Mouse (Mus musculus): ENCODE data around the gene Parp6. TPM values are rescaled to one million over a fixed set of nuclear protein-coding genes. Genes with fewer than 3 reads are reported as not detected.

Gene Parp6
- total RNA-seq (2021): 29.7 and 35.8 TPM in 2 replicates
- long read RNA-seq, partial matches to known transcripts: 6 of 17 reads
- long read RNA-seq, other reads (novel, unspliced or antisense): 6 of 17 reads

DNA sequence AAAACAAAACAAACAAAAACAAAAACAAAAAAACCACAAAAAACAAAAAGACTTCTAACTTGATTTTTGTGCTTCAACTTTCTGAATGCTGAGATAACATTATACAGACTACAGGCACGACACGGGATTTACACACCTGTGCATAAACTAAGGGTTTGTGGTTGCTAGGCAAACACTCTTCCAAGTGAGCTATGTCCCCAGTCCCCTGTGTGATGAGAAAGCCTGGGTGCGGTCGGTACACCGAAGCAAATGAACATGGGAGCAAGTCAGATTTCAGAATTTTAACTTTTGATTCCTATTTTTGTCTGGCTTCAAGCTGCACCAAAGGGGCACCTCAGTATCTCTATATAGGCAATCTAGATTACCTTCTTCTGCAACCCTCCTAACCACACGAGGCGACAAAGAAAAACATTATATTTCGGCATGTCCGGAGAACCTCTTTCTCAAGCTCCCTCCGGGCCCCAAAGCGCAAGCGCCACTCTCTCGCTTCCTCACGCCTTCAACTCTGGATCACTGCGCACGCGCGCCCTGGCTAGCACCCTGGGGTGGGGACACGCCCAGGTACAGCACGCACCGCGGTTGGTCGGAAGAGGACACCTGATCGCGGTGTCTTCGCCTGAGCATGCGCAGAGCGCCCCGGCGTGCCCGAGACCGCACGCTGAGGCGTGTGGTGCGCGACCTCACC lies at the start of gene Parp6:
Gene Parp6, plus strand, starts transcription at position 663 of the 685 bp plus-strand sequence.
- DNase-seq: peak; percentile 100

DNA sequence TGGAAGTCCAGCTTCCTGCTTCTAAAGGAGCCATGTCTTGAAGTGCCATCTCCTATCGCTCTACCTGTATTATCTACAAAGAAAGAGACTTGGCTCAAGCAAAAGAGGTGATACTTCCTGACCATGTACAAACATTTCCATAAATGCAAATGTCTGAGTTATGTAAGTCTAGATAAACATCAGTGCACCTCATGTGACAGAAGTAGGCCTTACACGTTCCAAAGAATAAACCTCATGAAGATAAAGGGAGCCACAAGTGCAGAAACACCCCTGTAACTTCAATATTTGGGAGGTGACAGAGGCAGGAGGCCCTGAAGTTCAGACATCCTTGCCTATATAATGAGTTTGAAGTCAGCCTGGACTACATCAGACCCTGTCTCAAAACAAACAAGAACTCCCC lies 45.2 kb upstream of the Parp6 start:
- no peak for DNase-seq

DNA sequence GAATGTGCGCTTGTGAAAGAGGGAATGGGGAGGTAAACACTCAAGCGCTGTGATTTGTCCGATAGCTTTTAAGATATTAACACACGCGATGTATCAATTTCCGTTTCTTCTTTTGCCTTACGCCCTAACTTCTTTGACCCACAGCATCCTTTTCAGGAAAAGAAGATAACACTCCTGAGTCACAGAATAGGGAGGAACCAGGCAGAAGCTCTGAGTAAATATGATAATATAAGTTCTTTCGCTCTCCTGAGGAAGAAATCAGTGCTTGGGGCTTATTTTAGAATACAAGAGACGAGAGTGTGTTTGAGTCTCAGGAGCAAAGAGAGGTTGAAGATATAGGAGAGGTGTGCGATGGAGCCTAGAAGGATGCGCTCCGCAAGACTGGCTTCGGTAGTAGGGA lies 39.7 kb upstream of the Parp6 start:
- DNase-seq: no peak

DNA sequence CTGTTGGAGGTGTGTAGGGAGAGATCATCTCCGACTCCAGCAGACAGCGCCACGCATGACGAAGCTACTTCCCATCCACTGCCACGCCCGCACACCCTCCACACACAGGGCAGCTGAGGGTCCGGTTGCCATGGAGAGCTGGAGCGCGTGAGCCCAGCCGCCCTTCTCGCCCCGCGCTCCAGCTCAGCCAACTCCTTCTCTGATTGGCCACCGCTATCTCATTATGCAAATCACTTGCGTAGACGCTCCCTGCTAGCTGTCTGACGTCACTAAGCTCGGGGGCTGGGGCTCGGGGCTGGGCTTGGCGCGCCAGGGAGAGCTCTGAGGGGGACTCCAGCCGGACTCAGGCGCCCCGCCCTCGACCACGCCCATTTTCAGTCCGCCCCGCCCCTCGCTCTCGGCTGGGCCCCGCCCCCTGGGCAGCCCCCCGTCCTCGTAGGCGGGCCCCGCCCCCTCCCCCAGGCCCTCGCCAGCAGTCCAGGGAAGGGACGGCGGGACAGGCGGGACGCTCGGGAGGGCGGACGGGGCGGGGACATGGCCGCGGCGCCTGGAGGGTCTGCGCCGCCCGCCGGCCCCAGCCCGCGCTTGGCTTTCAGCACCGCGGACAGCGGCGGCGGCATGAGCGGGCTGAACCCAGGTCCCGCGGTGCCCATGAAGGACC lies 39.1 kb upstream of the Parp6 start, which contains the start of gene Celf6:
Gene Celf6, plus strand, starts transcription at position 74 of the 661 bp plus-strand sequence.
- peak; percentile 90 for DNase-seq

DNA sequence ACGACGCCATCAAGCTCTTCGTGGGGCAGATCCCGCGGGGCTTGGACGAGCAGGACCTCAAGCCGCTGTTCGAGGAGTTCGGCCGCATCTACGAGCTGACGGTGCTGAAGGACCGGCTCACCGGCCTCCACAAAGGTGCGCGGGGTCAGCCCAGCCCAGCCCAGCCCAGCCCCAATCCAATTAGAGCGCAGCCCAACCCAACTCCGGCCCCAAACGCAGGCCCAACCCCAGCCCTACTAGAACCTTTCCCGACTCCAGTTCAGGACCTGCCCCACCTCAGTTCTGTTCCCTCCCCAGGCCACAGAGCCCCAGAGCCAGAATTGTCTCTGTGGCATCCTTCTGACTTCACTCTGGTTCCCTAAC lies 38.6 kb upstream of the Parp6 start:
- no peak for DNase-seq

DNA sequence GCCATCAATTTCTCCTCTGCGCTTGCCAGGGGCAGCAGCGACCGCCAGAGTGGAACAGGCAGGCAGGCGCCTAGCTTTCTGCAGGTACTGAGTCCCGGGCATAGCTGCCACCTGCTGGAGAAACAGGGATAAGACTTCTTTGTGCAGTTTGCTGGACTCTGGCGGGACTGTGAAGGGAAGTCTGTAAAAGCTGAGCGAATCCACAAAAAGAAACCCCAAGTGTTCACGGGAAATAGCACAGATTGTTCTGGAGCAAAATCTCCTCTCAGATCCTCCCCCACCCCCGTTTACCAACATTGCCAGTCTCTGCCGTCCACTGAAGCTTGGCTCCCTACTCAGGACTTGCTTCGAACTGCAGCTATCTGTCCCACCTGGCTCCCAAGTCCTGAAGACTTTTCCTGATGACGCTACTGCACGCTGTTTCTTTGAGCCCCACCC lies 32.2 kb upstream of the Parp6 start:
- DNase-seq: peak; percentile 65

DNA sequence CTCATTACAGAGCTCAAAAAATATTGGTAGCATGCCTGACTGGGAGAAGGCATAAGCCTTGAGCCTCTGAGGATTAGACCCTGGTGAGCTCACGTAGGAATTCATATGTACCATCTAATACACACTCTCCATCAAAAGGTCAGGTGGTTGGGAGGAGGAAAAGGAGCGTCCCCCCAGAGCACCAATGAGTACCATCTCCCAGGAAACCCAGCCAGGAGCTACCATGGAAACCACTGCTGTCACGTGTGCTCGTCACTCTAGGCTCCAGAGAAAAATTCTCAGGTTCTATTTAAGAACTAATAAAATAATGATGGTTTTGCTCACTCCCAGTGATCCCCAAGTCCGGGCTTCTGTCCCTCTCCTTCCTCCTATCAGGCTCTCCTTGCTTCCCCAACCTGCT lies 28.8 kb upstream of the Parp6 start:
- DNase-seq: no peak

DNA sequence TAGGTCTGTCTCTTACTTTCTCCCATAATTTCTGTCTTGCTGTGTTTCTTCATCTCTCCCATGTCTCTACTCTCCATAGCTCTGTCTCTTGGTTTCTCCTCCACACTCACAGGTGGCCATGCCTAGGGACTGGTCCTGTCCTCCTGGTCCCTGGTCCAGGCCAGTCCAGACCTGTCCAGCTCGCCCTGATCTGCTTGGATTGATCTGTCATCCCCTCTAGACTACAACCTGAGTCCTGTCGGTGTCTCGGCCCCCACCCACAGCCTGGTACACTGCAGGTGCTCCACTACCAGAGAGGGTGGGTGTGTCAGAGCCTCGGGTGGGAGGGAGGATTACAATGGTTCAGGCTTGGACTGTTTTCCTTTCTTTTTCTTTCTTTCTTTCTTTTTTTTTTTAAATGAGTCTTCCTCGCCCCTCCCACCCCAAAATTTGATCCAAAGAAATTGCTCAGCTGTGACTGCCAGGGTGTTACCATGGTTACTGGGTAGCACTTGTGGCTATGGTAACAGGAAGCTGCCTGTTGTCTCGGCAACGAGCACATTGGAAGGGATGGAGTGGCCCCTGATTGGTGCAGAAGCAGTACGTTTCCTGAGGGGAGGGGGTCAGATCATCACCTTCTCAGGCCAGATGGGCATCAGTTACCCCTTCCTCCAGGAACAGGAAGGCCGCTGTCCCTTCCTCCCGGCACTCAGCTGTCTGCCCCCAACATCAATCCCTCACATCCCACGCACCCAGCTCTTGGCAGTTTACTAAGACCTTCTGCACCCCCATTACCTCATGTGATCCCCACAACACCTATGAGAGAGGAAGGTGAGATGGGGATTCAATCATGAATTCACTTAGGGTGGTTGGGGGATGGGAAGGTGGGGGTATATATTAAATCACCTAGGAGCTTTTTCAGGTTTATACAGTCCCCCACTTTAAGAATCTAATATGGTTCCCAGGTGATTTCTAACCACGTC lies 28.1 kb upstream of the Parp6 start:
- no peak for DNase-seq

DNA sequence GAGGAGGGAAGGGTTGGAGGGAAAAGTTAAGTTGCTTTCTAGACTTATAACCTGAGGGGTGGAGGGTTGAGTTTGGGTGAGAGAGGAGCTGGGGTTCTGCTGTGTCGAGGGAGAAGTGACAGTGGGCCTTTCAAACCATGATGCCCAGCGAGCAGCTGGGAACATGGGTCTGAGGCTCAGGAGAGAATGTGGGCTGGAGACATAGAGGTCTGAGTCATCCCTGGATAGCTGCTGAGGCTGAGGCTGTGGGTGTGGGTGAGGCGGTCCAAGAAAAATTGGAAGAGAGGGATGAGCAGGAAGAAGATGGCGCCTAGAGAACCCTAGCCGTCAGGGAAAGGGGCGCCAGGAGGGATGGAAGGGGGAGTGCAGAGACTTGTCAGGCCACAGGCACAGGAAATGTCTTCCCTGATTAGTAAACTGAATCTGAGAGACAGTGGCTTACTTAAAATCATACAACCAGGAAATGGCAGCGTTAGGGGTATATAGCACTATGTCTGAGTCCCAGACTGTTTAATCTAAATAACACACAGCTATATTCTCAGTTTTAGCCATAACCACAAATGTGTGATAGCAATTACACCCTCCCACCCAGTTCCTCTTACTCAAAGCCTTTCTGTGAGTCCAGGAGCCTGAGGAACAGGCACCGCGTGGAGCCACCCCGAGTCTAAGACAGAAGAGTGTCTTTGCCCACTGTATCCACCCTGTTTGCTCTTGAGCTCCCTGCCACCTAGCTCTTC lies 27.2 kb upstream of the Parp6 start:
- no peak for DNase-seq

DNA sequence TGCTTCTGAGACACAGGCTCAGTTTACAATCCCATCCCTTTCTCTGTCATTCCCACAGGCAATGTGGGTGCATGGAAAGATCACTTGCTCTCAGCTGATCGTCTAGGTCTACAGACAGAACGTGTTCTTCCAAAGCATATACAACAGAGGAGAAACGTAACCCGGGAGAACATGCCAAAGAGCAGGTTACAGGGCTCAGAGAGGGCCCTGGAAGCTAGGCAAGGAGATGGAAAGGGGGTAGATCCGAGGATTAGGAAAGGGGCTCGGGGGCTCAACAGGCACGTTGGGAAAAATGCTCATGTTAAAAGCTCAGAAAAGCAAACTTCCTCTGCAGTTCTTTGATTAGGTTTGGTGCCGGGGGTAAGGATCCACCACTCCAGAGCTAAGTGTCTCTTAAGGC lies 15.4 kb upstream of the Parp6 start:
- DNase-seq: no peak

DNA sequence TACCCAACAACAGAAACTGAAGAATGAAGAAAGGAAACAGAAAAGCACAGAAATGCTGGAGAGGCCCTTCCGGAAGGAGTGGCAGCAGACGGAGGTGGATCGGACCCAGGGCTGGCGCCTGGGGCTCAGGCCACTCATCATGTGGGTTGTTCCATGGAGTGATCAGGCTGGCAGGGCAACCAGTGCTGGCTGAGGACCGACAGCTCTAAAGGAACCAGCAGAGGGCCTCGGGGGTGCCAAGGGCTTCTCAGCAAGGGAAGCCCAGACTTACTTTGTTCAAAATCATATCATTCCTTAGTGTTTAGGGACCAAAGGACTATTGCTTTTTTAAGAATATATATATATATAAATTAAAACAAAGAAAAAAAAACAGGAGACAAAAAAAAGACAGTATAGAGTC lies 11.1 kb upstream of the Parp6 start:
- DNase-seq: no peak

DNA sequence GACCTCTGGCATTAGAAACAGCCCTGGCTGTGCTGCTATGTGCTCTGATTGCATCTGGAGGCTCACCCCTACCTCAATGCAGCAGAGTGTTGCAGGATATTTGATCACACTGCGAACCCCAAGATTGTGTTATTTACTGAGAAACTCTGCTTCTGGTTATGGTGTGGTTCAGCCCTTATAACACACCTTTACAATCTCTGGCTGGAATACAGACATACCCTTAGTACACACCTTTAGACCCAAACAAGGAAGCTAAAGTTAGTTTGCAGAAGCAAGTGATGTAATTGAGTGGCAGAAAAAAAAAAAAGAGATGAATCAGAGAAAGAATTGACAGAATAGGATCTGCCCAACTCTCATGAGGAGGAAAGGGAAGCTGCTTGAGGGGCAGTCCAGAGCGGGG lies 6.1 kb upstream of the Parp6 start:
- DNase-seq: no peak

DNA sequence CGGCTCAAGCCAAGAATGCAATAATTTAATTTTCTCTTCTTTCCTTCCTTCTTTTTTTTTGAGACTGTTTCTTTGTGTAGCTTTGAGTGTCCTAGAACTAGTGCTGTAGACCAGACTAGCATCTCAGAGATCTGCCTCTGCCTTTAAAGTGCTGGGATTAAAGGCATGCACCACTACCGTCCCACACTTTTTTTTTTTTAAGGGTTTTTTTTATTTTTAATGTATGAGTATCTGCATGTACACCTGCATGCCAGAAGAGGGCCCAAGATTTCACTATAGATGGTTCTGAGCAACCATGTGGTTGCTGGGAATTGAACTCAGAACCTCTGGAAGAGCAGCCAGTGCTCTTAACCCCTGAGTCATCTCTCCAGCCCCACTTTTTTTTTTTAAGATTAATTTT lies 1.3 kb upstream of the Parp6 start:
- DNase-seq: no peak

DNA sequence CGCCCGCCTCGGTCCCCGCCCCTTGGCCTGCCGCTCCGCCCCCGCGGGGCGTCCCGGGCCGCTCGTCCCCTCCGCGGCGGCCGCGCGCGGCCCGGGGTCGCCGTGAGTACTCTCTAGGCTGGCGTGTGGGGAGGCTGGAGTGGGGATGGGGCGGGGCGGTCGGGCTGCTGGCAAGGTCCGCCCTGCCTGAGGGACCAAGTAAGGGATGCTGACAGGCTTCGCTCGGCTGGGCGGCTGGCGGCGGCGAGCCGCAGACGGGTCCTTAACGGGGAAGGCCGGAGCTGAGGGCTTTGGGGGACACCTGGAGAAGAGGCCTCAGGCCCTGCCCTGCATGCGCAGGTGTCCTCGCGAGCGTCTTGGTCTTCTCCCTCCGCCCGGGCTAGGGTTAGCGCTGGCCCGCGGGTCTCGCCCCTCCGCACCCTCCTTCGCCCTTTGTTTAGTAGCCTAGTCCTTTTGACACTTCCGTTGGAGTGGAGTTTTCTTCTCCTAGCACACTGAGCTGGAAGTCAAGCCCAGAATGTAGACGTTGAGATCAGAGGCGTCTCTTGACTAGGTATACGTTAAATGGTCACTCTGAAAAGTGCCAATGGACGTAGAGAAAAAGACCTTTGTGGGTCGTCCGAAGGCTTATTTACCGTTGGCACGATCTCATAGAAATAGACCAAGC lies 356 bp downstream of the Parp6 start:
- no peak for DNase-seq

DNA sequence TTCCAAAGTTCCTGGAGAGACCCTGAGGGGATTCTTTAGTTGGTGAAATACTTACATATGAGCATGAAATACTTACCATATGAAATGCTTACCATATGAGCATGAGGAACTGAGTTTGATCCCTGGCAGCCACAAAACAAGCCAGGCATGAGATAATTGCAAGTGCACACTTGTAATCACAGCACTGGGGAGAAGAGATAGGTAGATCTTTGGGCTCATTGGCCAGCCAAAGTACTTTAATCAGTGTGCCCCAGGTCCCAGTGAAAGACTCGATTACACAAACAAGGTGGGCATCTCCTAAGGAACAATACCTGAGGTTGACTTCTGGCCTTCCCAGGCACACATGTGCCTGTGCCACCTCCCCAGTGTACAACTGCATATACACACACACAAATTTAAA lies 21.3 kb downstream of the Parp6 start:
- no peak for DNase-seq

DNA sequence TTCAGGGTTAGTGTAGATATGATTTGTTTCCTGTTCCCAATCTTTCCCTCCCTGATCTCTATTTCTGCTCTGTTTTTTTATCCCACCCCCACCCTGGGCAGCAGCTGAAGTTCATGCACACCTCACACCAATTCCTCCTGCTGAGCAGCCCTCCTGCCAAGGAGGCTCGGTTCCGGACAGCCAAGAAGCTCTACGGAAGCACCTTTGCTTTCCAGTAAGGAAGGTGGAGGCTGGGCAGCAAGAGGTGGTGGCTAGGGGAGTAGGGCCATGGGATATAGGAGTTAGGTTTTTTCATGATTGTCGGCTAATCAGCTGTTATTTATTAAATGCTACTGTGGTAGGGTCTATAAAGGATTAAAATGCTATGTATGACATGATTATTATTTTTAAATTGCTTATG lies 22.9 kb downstream of the Parp6 start:
- no peak for DNase-seq

DNA sequence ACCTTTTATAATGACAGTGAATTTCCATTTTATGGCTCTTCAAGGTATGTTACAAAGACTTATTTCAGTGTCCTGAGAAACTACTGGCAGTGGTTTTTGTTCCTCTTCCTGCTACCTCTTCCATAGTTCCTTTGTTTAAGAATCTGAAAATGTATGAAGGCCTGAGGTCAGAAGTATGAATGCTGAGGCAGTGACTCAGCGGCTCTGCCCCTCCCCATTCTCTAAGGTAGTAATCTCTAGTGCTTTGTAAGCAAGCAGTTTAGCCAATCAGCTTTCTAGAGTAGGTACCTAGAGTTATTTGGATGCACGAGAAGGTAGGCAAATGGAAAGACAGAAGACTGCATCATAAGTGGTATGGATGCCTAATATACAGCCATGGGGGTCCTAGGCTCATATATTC lies 24.2 kb downstream of the Parp6 start:
- no peak for DNase-seq

DNA sequence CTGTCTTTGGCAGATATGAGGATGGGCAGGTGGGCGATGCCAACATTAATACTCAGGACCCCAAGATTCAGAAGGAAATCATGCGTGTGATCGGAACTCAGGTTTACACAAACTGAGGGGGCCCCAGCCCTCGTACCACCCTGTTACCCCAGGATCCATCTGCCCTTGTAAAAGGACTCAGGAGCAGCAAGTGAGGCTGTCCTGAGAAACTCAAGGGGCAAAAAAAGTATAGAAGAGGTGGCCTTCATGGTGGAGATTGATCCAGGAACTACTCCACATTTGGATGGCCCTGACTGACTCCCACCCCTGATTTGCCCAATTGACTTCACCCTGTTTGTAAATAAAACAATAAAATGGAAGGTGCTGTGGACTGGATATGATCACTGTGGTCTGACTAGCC lies 32.8 kb downstream of the Parp6 start:
- DNase-seq: no peak

DNA sequence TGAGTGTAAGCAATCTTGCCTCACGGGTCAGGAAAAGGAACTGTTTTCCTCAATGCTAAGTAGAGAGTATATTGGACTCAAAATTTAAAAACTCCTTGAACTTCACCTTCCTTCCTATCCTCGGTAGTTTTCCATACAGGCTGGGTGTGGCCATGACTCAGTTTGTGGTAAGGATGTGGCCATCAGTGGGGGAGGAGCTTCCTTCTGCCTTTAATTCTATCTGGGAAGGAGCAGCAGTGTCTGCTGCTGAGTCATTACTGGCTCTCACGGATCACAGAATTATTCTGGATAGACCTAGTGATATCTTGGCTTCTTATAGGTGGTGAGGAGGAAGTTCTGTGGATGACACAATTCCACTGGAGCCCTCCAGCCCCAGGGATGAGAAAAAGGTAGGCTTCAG lies 36.3 kb downstream of the Parp6 start:
- DNase-seq: peak; percentile 35

DNA sequence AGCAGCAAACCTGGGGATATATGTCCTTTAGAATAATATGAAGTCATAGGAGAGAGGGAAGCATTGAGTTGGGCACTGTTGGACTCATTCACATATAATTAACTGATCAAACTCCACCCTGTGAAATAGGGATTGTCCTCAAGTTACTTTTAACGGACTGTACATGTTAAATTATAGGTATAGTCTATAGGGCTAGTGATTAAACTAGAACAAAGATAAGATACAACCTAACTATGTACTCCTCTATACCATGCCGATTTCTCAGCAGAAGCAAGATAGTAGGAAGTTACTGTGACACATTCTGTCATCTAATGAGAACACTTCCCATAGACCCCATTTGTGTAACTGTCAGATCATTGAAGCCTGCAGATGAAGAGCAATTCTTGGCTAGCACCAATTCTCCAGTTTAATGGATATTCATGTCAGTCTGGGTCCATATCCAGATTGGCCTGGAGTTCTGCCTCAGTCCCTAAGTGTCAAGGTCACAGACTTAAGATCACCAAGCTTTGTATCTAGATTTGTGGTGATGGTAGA lies 37.4 kb downstream of the Parp6 start:
- DNase-seq: no peak

DNA sequence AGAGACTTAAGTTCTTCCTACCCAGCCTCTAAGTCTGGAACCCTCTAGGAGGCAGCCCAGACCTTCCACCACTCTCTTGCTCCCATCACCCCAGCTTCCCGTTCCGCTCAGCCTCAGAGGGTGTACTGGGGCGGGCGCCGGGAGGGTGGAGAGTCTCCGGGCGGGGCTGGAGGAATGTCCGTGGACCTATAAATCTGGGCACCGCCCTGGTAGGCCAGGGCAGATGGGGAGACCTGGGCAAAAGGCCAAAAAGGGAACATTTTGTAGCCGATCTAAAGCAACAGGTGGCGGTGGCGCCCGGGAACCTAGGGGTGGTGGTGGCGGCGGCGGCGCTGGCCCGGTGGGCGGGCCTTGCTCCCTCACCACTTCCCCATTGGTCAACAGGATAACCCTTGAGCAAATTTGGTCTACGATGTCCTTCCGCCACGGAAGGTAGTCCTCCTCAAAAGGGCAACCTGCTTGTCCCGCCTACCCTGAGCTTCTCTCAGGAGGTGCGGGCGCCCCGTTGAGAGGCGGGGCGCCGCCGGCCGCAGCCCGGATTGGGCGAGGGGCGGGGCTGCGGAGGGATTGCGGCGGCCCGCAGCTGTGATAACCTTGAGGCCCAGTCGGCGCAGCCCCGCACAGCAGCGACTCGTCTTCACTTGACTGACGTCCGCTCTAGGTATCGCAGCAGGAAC lies 39.0 kb downstream of the Parp6 start, which contains the start of gene Pkm:
Gene Pkm, plus strand, starts transcription at position 411 of the 677 bp plus-strand sequence.
- DNase-seq: peak; percentile 94

All from adrenal gland, postnatal 25 days (tissue).